Mouse (Mus musculus) spleen, adult 2 months (tissue): ENCODE data around the gene Gm21983. TPM values are rescaled to one million over a fixed set of nuclear protein-coding genes. Genes with fewer than 3 reads are reported as not detected.

Experiments used
- DNase-seq, 2 experiments: peaks; one replicate each; pipeline versions ENCODE4 v3.0.0 to v3.0.0-alpha.2; 2012 to 2021; ENCODE audit warnings: low spot score in 2 of 2, low read depth in 1 of 2
- H3K27ac ChIP-seq: fragments of 200-500 bp; 2 replicates; pipeline ENCODE4 v1.5.1; 2012; ENCODE audit warnings: low read length, inconsistent platforms; ENCODE audit not compliant: insufficient read depth
- H3K27me3 ChIP-seq: fragments of 200-500 bp; 2 replicates; pipeline ENCODE4 v1.6.1; 2012; ENCODE audit warnings: mild to moderate bottlenecking, moderate library complexity, low read length, inconsistent platforms; ENCODE audit not compliant: control insufficient read depth, insufficient read depth
- H3K36me3 ChIP-seq: fragments of 200-500 bp; 2 replicates; pipeline ENCODE4 v1.6.1; 2012; ENCODE audit warnings: mild to moderate bottlenecking, low read length, inconsistent platforms; ENCODE audit not compliant: control insufficient read depth, insufficient read depth
- H3K4me1 ChIP-seq: fragments of 200-500 bp; 2 replicates; pipeline ENCODE4 v1.6.1; 2011; ENCODE audit warnings: inconsistent platforms; ENCODE audit not compliant: control insufficient read depth, insufficient read depth, insufficient read length
- H3K4me3 ChIP-seq: fragments of 200-500 bp; 2 replicates; pipeline ENCODE4 v1.5.1; 2011; ENCODE audit warnings: mild to moderate bottlenecking, inconsistent platforms; ENCODE audit not compliant: insufficient read depth, insufficient read length; ENCODE audit errors: extremely low read depth
- CTCF ChIP-seq: fragments of 200-500 bp; IDR thresholded peaks from 2 replicates; pipeline ENCODE4 v1.5.1; 2011; ENCODE audit warnings: mild to moderate bottlenecking, inconsistent platforms; ENCODE audit not compliant: insufficient read depth, insufficient read length, insufficient replicate concordance; ENCODE audit errors: extremely low read depth
- POLR2A ChIP-seq: fragments of 200-500 bp; IDR thresholded peaks from 2 replicates; pipeline ENCODE4 v1.6.1; 2011; ENCODE audit warnings: low read depth, low read length, inconsistent platforms
- WGBS: fragments of 180-500 bp; shearing (Covaris S2); methylation state at CpG from one replicate; pipeline ENCODE4 v1.1.7; 2018; 5-methylcytosine and 5-hydroxymethylcytosine counted together
- polyA plus RNA-seq: library from polyadenylated mRNA; depleted of rRNA; stranded (reverse); fragments of >200 nt; gene quantifications from 2 replicates; pipeline ENCODE4 v1.2.3, GENCODE M21; 2012

Gene Gm21983
- polyA plus RNA-seq, 1 experiment = not detected

- WGBS = 68% methylated on average over 10 of the region's 10 CpGs
- H3K27ac ChIP-seq = no peak within 1 kb of the TSS
- no peak for TF ChIP-seq POLR2A
- TF ChIP-seq CTCF = no peak
- H3K36me3 ChIP-seq = peaks cover 6% of the 10 kb centered on the region
- no peaks in the 10 kb centered on the region for H3K27me3 ChIP-seq
- no peak for DNase-seq
- H3K4me1 ChIP-seq = no peaks in the 10 kb centered on the region
- no peak within 1 kb of the TSS for H3K4me3 ChIP-seq
These were observed 27.6 kb downstream of the Gm21983 start, which contains the start of gene Cyp2t4 for GRCm38 (mm10) chr7:27153205-27153764. Gene Cyp2t4, plus strand, starts transcription at chr7:27153714.

- 57% methylated on average over 8 of the region's 8 CpGs for WGBS
- TF ChIP-seq POLR2A (no peak), CTCF (no peak)
- DNase-seq = no peak
- Histone ChIP-seq H3K27me3 (no peaks in the 10 kb centered on the region), H3K36me3 (no peaks in the 10 kb centered on the region), H3K4me1 (no peaks in the 10 kb centered on the region), H3K27ac (no peak overlapping the region), H3K4me3 (no peak overlapping the region)
These were observed 44.4 kb downstream of the Gm21983 start for GRCm38 (mm10) chr7:27136410-27136996.

GRCm38 (mm10) chr7:27133757-27134156 is 47.1 kb downstream of the Gm21983 start:
- Histone ChIP-seq H3K4me3 (no peak overlapping the region), H3K27ac (no peak overlapping the region), H3K27me3 (no peaks in the 10 kb centered on the region), H3K4me1 (no peaks in the 10 kb centered on the region), H3K36me3 (no peaks in the 10 kb centered on the region)
- WGBS = 85% methylated on average over 4 of the region's 4 CpGs
- TF ChIP-seq POLR2A (no peak), CTCF (no peak)
- DNase-seq = no peak

DNA sequence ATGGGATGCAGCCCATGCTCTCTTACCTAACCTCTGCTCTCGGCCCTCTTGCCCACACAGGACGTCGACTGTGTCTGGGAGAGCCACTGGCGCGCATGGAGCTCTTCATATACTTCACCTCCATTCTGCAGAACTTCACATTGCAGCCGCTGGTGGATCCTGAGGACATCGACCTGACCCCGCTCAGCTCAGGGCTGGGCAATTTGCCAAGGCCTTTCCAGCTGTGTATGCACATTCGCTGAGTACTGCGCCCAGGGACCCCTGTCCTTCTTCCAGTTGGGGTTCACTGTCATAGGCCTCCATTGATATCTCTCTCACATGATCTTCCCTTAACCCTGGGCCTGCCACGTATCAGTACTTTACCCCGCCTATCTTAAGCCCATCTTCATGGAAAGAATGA is 47.7 kb downstream of the Gm21983 start:
- no peak for TF ChIP-seq CTCF
- TF ChIP-seq POLR2A = no peak
- no peaks in the 10 kb centered on the region for H3K36me3 ChIP-seq
- H3K4me3 ChIP-seq = no peak overlapping the region
- no peaks in the 10 kb centered on the region for H3K27me3 ChIP-seq
- no peak overlapping the region for H3K27ac ChIP-seq
- no peak for DNase-seq
- no peaks in the 10 kb centered on the region for H3K4me1 ChIP-seq
- WGBS = 68% methylated on average over 12 of the region's 12 CpGs

DNA sequence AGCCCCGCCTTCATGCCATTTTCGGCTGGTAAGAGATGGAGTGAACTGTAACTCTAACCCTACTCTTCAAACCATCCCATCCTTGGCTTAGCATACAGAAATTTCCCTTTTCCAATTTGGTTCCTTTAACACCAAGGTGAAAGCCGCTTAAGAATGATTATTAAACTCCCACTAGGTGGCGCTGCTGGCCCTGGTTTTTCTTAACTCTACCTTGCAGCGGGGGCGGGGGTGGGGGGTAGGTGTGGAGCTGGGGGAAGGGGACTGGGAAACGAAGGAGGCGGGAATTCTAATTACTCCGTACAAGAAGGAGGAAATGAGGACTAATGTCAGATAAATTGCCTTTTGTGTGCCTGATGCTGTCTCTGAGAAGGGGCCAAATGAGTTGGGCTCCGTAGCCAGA is 48.3 kb downstream of the Gm21983 start:
- no peaks in the 10 kb centered on the region for H3K4me1 ChIP-seq
- no peak overlapping the region for H3K27ac ChIP-seq
- 20% methylated on average over 10 of the region's 10 CpGs for WGBS
- H3K36me3 ChIP-seq = no peaks in the 10 kb centered on the region
- no peak for DNase-seq
- H3K27me3 ChIP-seq = no peaks in the 10 kb centered on the region
- H3K4me3 ChIP-seq = no peak overlapping the region
- TF ChIP-seq CTCF = peak; percentile 21; the same call in 1 of the 2 replicates
- no peak for TF ChIP-seq POLR2A

GRCm38 (mm10) chr7:27131387-27131786 is 49.5 kb downstream of the Gm21983 start:
- H3K36me3 ChIP-seq = no peaks in the 10 kb centered on the region
- H3K4me1 ChIP-seq = no peaks in the 10 kb centered on the region
- TF ChIP-seq CTCF (no peak), POLR2A (no peak)
- no peak overlapping the region for H3K4me3 ChIP-seq
- DNase-seq = no peak
- H3K27me3 ChIP-seq = no peaks in the 10 kb centered on the region
- WGBS = 52% methylated on average over 2 of the region's 2 CpGs
- no peak overlapping the region for H3K27ac ChIP-seq
